Mouse (Mus musculus) liver, embryonic 14.5 days (tissue): Measurements from ENCODE around the gene Gpsm3.

Experiments
- CTCF ChIP-seq: IDR thresholded peaks from 2 replicates; pipeline ENCODE4 v1.5.1; 2016; ENCODE audit warnings: antibody characterized with exemption, low read depth, control low read depth
- EP300 ChIP-seq: IDR thresholded peaks from 2 replicates; pipeline ENCODE4 v1.6.1; 2016; ENCODE audit warnings: antibody characterized with exemption, low read depth

GRCm38 (mm10) chr17:34637459-34637858 is 47.9 kb downstream of the Gpsm3 start:
- TF ChIP-seq CTCF (no peak), EP300 (no peak)
